Mouse (Mus musculus) ES-E14 (cell line): ENCODE data around the gene Nasp. TPM values are rescaled to one million over a fixed set of nuclear protein-coding genes. Genes with fewer than 3 reads are reported as not detected.
"Not testable (repeated sequence)": the region's sequence is repeated elsewhere in the genome, so short reads cannot be mapped to it uniquely, and the experiment has no call there.

Experiments used
- DNase-seq: peaks from one replicate; pipeline ENCODE4 v3.0.0-alpha.2; 2013; ENCODE audit warnings: low read depth, low spot score
- H3K27ac ChIP-seq: 2 replicates; pipeline ENCODE4 v1.5.1; 2012; ENCODE audit warnings: low read depth, mild to moderate bottlenecking, low read length, moderate library complexity, mixed read lengths; ENCODE audit not compliant: poor library complexity, insufficient read depth, severe bottlenecking
- H3K36me3 ChIP-seq: 2 replicates; pipeline ENCODE4 v1.6.1; 2012; ENCODE audit warnings: mild to moderate bottlenecking, low read length, moderate library complexity, mixed read lengths; ENCODE audit not compliant: control insufficient read depth, poor library complexity, insufficient read depth, severe bottlenecking
- H3K4me1 ChIP-seq, 2 experiments: fragments of 150-350 bp in 1 of 2; sonication (generic) in 1 of 2; 2 replicates each; pipeline ENCODE4 v1.6.1; 2012; ENCODE audit warnings: low read length in 2 of 2, mild to moderate bottlenecking in 1 of 2, mixed read lengths in 1 of 2; ENCODE audit not compliant: control insufficient read depth in 2 of 2, insufficient read depth in 2 of 2, poor library complexity in 1 of 2
- H3K4me3 ChIP-seq, 2 experiments: fragments of 150-350 bp in 1 of 2; sonication (generic) in 1 of 2; 2 replicates each; pipeline ENCODE4 v1.5.1; 2012; ENCODE audit warnings: low read length in 2 of 2, low read depth in 1 of 2, mild to moderate bottlenecking in 1 of 2, mixed read lengths in 1 of 2; ENCODE audit not compliant: insufficient read depth in 1 of 2, poor library complexity in 1 of 2, severe bottlenecking in 1 of 2
- H3K9ac ChIP-seq: 2 replicates; pipeline ENCODE4 v1.6.1; 2012; ENCODE audit warnings: low read depth, mild to moderate bottlenecking, low read length, mixed read lengths; ENCODE audit not compliant: poor library complexity, insufficient read depth, severe bottlenecking
- H3K9me3 ChIP-seq: fragments of 150-350 bp; sonication (generic); 2 replicates; pipeline ENCODE4 v1.6.1; 2012; ENCODE audit warnings: low read depth, mild to moderate bottlenecking, low read length; ENCODE audit not compliant: control insufficient read depth, insufficient read depth
- CHD2 ChIP-seq: IDR thresholded peaks from 2 replicates; pipeline ENCODE4 v1.6.1; 2014; ENCODE audit warnings: mild to moderate bottlenecking, low read depth, low read length, inconsistent platforms
- HCFC1 ChIP-seq: IDR thresholded peaks from 2 replicates; pipeline ENCODE4 v1.6.1; 2012; ENCODE audit warnings: low read length, inconsistent platforms, borderline replicate concordance; ENCODE audit not compliant: insufficient read depth
- MAFK ChIP-seq: IDR thresholded peaks from 2 replicates; pipeline ENCODE4 v1.6.1; 2014; ENCODE audit warnings: mild to moderate bottlenecking, low read depth, low read length, inconsistent platforms; ENCODE audit not compliant: insufficient read depth
- ZC3H11A ChIP-seq: IDR thresholded peaks from 2 replicates; pipeline ENCODE4 v1.6.1; 2012; ENCODE audit warnings: low read depth, mild to moderate bottlenecking, inconsistent platforms, low read length, borderline replicate concordance
- ZNF384 ChIP-seq: IDR thresholded peaks from 2 replicates; pipeline ENCODE4 v1.6.1; 2012; ENCODE audit warnings: low read depth, low read length, inconsistent platforms
- in situ Hi-C, 2 experiments: fragments of 600-800 bp; cut with MboI; formaldehyde crosslinking; loops; one replicate each; pipeline ENCODE4 v1.15.1; 2025; ENCODE audit warnings: low sequenced_read_pairs in 2 of 2, inconsistent platforms in 1 of 2; ENCODE audit not compliant: unreplicated experiment in 2 of 2
- total RNA-seq: library from RNA; depleted of rRNA; stranded (reverse); fragments of 300-350 nt; gene quantifications from 2 replicates; pipeline ENCODE4 v1.2.3, GENCODE M21; 2012

The Nasp gene
- total RNA-seq, 1 experiment = 342 TPM

- Histone ChIP-seq H3K4me1 (no peaks in the 10 kb centered on the region), H3K27ac (no peak overlapping the region), H3K36me3 (no peaks in the 10 kb centered on the region), H3K9me3 (no peaks in the 10 kb centered on the region), H3K9ac (no peak overlapping the region), H3K4me3 (no peak overlapping the region)
- no peak for DNase-seq
- in situ Hi-C loops = no loop called here
- TF ChIP-seq HCFC1 (no peak), CHD2 (no peak), MAFK (no peak), ZC3H11A (no peak), ZNF384 (no peak)
Measured at GRCm38 (mm10) chr4:116668145-116668544, 40.4 kb upstream of the Nasp start.

- no peak overlapping the region for H3K9ac ChIP-seq
- TF ChIP-seq HCFC1 = no peak
- no peak for TF ChIP-seq MAFK
- no peak for TF ChIP-seq ZC3H11A
- no peak for TF ChIP-seq CHD2
- TF ChIP-seq ZNF384 = no peak
- no peak for DNase-seq
- H3K9me3 ChIP-seq = no peaks in the 10 kb centered on the region
- no peaks in the 10 kb centered on the region for H3K36me3 ChIP-seq
- no peak overlapping the region for H3K4me3 ChIP-seq
- H3K4me1 ChIP-seq = peaks cover 0 to 3% of the 10 kb centered on the region in 2 experiments; a peak in 1 of 4 replicates
- in situ Hi-C loops = no loop called here
- no peak overlapping the region for H3K27ac ChIP-seq
Measured at GRCm38 (mm10) chr4:116666625-116667024, 38.9 kb upstream of the Nasp start.

- H3K27ac ChIP-seq = no peak overlapping the region
- H3K9ac ChIP-seq = no peak overlapping the region
- H3K36me3 ChIP-seq = no peaks in the 10 kb centered on the region
- H3K9me3 ChIP-seq = no peaks in the 10 kb centered on the region
- TF ChIP-seq CHD2 (no peak), ZNF384 (peak; percentile 81), HCFC1 (no peak), MAFK (no peak), ZC3H11A (no peak)
- DNase-seq = no peak
- in situ Hi-C loops = no loop called here
- H3K4me3 ChIP-seq = no peak overlapping the region
- peaks cover 4 to 9% of the 10 kb centered on the region in 2 experiments; a peak in 2 of 4 replicates for H3K4me1 ChIP-seq
Measured at GRCm38 (mm10) chr4:116661998-116662397, 34.3 kb upstream of the Nasp start.

- no peak for DNase-seq
- Histone ChIP-seq H3K4me1 (peaks cover 6 to 13% of the 10 kb centered on the region in 2 experiments; a peak in 2 of 4 replicates), H3K4me3 (no peak overlapping the region), H3K9me3 (no peaks in the 10 kb centered on the region), H3K27ac (no peak overlapping the region), H3K36me3 (no peaks in the 10 kb centered on the region), H3K9ac (0 out of 2 replicates have a peak overlapping the region, but pooled peaks have one; percentile 6)
- in situ Hi-C loops = no loop called here
- TF ChIP-seq HCFC1 = no peak
- no peak for TF ChIP-seq ZC3H11A
- TF ChIP-seq MAFK = no peak
- TF ChIP-seq CHD2 = no peak
- TF ChIP-seq ZNF384 = no peak
Measured at GRCm38 (mm10) chr4:116660829-116661228, 33.1 kb upstream of the Nasp start.

- H3K36me3 ChIP-seq, H3K9ac ChIP-seq, H3K9me3 ChIP-seq, H3K27ac ChIP-seq, DNase-seq, H3K4me3 ChIP-seq, in situ Hi-C loops: not testable (repeated sequence)
- peaks cover 10 to 19% of the 10 kb centered on the region in 2 experiments for H3K4me1 ChIP-seq
Measured at GRCm38 (mm10) chr4:116659916-116660315, 32.2 kb upstream of the Nasp start.
